Mouse (Mus musculus) ES-E14 (cell line): ENCODE data around the gene Oxsr1.

Experiments
- CHD2 ChIP-seq: IDR thresholded peaks from 2 replicates; pipeline ENCODE4 v1.6.1; 2014; ENCODE audit warnings: mild to moderate bottlenecking, low read depth, low read length, inconsistent platforms
- HCFC1 ChIP-seq: IDR thresholded peaks from 2 replicates; pipeline ENCODE4 v1.6.1; 2012; ENCODE audit warnings: low read length, inconsistent platforms, borderline replicate concordance; ENCODE audit not compliant: insufficient read depth
- MAFK ChIP-seq: IDR thresholded peaks from 2 replicates; pipeline ENCODE4 v1.6.1; 2014; ENCODE audit warnings: mild to moderate bottlenecking, low read depth, low read length, inconsistent platforms; ENCODE audit not compliant: insufficient read depth

DNA sequence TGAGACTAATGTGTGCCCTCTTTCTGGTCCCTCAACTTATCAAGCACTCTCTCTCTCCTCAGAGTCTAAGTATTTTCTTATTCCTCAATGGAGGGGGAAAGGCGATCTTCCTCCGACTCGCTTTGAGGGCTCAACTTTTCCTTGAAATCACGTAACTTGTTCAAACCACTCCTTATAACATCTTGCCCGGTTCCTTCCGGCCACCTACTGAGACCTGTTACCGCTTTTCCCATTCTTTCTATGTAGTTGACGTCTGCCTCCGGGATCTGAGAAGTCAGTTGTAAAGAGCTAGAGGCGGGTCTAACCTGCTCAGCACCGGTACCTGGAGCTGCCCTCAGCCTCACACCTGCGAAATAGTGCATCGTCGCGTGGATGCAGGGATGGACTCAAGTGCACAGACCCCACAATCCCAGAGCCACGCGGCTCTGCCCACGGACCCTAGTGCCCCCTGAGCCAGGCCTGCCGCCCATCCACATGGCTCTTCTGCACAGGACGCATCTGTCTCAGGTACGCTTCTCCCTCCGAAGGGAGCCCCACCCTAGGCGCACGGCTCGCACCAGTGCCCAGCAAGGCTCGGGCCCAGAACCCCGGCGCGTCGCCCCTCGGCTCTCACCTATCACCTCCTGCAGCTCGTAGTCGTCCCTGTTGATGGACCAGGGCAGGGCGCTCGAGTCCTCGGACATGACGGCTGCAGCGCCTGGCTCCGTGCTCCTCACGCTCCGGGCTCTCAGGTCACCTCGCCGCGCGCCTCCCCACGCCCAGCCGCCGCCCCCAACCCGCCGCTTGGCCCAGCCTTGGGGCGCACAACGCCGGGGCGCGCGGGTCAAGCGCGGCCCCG, 616 bp downstream of the Oxsr1 start:
- no peak for TF ChIP-seq CHD2
- no peak for TF ChIP-seq HCFC1
- no peak for TF ChIP-seq MAFK
